Mouse (Mus musculus): ENCODE results near the gene Tnr.

Gene Tnr

GRCm38 (mm10) chr1:159796021-159796420, 272.5 kb downstream of the Tnr start:
- no peak for DNase-seq (ENCODE audit: extremely low spot score)

DNA sequence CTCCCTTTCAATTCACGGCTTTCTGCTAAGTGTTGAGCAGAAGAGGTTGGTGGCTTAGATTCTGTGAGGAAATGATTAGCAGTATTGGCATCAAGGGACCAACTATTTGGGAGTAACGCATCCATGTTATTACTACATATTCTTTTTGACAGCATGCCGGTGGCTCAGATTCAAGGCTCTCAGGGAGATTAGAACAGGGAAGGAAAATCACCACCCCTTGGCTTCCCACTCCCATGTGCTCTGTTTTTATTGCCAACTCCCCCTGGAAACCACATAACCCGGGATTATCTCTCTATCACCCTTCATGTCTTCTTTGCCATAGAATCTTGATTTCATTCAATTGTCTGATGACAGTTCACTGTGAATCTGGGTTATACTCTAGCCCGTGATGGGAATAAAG, 276.8 kb downstream of the Tnr start:
- DNase-seq (ENCODE audit: extremely low spot score), result no peak

- DNase-seq (ENCODE audit: extremely low spot score), result no peak
These were observed 278.2 kb downstream of the Tnr start for GRCm38 (mm10) chr1:159801753-159802152.

GRCm38 (mm10) chr1:159803711-159804110, 280.1 kb downstream of the Tnr start:
- DNase-seq (ENCODE audit: extremely low spot score), result no peak

GRCm38 (mm10) chr1:159809493-159809892, 285.9 kb downstream of the Tnr start:
- DNase-seq (ENCODE audit: extremely low spot score), result no peak

GRCm38 (mm10) chr1:159811805-159812204, 288.2 kb downstream of the Tnr start:
- no peak for DNase-seq (ENCODE audit: extremely low spot score)

- peak; percentile 51 for DNase-seq (ENCODE audit: extremely low spot score)
These were observed 289.3 kb downstream of the Tnr start for GRCm38 (mm10) chr1:159812820-159813411.

DNA sequence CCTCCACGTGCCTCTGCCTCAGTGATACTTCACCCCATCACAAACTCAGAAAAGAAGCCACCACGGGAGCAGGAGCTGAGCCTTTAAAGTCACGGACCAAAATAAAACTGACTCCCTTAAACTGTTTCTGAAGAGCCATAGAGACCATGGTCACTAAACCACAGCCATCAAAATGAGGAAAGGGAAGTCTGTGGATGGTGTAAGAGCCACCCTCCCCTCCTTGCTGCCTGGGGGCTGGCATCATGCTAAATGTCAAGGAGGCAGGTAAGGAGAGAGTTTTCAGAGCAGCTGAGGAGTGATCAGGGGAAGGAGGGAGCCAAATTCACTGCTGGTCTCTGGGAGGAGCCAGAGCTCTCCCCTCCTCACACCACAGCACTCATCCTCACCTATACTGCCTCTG, 290.8 kb downstream of the Tnr start:
- no peak for DNase-seq (ENCODE audit: extremely low spot score)

DNA sequence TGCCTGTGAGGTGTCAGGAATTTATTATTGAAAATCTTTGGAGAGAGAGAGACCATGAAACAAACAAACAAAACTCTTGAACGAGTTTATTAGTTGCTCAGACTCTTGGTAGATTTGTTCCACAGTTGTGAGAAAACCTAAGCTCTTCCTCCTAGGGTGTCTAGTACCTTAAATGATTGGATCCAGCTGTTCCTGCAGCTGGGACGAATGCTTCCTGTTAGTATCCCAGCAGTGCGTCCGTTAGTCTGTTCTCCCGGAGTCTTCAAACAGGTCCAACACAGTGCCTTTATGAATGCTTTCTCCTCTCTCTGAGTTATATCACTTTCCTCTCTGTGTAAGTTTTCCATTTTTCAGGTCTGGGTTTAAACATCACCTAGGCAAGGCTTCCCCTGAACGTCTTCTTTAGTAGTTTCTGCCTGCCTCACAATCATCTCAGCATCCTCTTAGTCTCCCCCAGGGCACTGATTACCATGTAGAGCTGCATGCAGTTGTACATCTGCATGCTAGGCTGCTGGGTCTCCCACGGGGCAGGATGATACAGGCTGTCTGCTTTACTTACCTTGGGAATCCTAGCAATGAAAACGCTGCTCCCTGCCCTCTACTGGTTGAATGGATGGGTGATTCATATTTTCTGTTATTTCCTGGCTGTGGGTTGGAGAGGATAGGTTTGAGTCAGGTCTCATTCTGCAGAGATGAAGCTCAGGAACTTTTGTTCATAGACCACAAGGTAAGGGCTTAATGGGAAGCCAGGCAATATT, 293.2 kb downstream of the Tnr start:
- no peak for DNase-seq (ENCODE audit: extremely low spot score)

GRCm38 (mm10) chr1:159819511-159819910, 295.9 kb downstream of the Tnr start:
- DNase-seq (ENCODE audit: extremely low spot score), result no peak

DNA sequence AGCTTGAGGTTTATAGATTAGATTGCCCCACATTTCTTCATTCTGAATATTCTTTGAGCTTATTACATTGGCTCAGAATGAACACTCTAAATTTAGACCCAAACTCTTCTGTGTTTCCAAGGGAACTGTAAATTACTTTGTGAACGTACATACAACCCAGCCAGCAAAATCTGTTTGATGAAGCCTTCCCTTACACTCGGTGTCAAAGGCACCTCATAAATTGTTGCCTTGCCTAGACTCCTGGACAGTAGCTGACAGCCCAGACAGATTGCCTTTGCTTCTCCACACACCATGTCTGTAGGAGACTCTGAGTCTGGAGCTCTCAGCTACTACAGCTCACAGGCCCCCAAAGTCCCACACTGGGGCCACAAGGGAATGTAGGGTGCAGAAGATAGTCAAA, 298.8 kb downstream of the Tnr start:
- DNase-seq (ENCODE audit: extremely low spot score), result no peak

DNA sequence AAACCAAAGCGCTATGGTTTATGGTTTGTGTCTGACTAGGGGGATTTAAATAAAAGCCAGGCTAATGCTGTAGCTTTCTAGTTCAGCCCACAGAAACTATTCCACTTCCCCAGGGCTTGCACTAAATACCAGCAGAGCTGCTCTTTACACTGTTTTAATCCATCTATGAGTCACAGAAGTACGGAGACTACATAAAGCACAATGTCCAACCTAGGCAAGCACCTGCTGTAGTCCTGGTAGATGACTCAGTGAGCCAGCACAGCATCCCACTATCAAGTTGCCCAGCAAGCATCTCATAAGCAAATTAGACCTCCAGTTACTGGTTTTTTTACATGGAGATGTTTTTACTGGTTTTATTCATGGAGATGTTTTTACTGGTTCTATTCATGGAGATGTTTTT, 305.0 kb downstream of the Tnr start:
- no peak for DNase-seq (ENCODE audit: extremely low spot score)

DNA sequence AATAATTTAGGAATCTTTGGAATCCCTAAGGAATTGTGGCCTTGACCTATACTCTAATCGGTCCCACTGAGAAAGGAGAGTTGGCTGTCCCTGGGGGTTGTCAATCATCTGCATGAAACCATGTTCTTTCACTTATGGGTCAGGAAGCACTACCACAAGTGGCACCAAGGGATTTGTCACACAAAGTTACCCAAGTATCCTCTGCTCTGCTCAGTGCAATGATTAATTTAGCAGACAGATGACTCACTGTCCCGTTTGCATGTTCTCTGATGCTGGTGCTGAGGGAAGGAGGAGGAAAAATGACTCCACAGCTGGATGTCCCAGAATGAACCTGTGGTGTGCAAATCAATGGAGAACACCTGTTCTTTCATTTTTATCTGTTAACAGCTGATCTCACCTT, 309.6 kb downstream of the Tnr start:
- no peak for DNase-seq (ENCODE audit: extremely low spot score)

- no peak for DNase-seq (ENCODE audit: extremely low spot score)
These were observed 310.2 kb downstream of the Tnr start for GRCm38 (mm10) chr1:159833646-159834338.

DNA sequence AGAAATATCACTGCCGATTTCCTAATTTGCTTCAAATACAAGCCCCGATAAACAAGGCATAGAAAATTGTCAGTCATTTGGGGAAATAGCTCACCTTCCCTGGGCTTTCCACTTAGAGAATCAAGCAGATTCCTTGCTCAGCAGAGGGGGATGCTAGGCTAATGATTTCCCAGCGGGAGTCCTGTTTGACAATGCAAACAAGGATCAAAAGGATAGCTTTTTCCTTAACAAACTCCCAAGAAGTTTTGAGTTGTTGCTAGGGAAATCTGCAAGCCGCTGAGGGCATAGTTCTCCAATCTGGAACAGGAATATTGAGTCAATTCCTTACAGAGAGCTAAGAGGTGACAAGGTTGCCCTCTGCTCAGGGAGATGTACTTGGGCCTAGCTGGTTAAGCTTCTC, 311.6 kb downstream of the Tnr start:
- peak; percentile 24 for DNase-seq (ENCODE audit: extremely low spot score)

DNA sequence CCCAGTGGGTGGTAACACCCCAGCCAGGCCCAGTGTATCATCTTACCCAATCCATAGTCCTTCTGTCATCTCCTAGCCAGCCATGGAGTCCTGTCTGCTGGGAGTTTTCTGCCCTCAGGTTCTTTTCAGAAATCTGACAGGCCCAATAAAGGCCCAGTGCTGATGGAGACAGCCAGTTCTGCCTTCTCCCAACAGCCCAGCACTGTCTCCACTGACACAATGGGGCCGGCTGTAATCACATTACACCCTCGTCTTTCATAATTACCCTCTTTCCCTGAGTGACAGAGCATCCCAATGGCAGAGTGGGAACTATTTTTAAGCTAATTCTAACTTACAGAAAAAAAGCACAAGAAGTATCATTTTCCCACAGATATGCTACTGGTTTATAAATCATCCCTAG, 316.8 kb downstream of the Tnr start:
- no peak for DNase-seq (ENCODE audit: extremely low spot score)

DNA sequence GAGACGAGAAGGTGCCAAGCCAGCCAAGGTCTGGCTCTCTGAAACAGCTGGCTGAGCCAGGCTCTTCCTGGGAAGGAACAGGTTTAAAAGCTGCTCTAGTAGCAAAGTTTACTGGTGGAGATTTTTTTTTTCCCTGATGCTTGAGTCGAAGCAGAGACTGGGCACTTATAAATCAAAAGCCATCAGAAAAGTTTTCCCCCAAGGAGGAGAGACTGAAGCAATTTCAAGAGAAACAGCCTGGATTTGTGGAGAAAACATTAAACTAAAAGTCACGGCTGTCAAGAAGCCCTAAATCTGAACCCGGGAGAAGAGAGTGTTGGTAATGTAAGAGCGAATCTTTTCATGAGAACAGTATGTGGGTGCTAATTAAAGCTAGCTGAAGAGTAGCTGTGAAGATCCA, 319.3 kb downstream of the Tnr start:
- DNase-seq (ENCODE audit: extremely low spot score), result no peak

DNA sequence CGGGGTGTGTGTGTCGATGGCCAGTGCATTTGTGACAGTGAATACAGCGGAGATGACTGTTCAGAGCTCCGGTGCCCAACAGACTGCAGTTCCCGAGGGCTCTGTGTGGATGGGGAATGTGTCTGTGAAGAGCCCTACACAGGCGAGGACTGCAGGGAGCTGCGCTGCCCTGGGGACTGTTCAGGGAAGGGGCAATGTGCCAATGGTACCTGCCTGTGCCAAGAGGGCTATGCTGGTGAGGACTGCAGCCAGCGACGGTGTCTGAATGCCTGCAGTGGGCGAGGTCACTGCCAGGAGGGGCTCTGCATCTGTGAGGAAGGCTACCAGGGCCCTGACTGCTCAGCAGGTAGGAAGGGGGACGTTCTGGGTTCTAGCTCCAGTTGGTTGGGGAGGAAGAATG, 328.5 kb downstream of the Tnr start:
- DNase-seq (ENCODE audit: extremely low spot score), result no peak

DNA sequence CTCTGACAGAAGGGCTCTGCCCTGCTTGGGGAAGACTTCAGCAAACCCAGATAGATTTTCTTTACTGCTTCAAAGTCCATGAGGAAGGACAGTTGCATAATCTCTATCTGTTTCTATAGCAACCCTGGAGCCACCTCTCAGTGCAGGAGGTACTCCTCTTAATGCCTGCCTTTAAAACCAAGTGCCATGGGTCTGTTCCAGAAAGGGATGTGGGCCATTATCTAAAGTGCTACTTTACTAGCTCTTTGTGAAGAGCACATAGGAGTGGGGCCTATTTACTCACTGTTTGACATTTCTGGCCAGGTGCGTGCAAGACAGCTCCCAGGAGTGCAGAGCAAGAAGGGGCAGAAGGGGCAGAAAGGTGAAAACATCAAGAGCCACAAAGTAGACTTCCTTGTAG, 330.7 kb downstream of the Tnr start:
- DNase-seq (ENCODE audit: extremely low spot score), result no peak

DNA sequence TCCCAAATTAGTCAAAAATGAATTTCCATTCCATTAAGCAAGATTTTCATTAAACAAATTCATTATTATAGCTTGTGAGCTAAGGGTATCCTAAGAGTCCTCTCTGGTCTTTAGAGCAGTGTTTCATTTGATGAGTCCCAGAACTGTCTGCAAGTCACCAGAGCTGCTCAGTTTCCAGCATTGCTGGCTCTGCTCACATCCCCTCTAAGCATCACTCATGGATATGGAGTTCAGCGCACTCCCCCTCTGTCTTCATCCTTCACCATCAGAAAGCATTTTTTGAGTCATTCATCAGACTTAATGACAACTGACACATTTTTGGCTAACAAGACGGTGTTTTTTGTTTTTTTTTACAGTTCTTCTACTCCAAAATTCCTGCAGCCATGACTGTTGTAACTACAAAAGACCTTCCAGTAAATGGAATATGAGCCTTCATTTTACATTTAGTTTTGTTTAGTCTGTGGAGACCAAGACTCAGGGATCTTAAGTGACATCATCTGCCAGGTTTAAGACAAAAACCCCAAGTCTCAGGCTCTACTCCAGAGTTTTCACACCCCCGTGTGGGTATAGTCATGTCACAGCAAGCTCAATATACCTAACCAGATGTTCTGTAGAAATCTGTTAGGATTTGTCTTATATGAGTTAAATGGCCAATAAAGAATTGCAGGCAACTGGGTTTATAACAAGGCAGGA, 338.4 kb downstream of the Tnr start:
- DNase-seq (ENCODE audit: extremely low spot score), result no peak

GRCm38 (mm10) chr1:159865696-159866095, 342.1 kb downstream of the Tnr start:
- no peak for DNase-seq (ENCODE audit: extremely low spot score)

DNA sequence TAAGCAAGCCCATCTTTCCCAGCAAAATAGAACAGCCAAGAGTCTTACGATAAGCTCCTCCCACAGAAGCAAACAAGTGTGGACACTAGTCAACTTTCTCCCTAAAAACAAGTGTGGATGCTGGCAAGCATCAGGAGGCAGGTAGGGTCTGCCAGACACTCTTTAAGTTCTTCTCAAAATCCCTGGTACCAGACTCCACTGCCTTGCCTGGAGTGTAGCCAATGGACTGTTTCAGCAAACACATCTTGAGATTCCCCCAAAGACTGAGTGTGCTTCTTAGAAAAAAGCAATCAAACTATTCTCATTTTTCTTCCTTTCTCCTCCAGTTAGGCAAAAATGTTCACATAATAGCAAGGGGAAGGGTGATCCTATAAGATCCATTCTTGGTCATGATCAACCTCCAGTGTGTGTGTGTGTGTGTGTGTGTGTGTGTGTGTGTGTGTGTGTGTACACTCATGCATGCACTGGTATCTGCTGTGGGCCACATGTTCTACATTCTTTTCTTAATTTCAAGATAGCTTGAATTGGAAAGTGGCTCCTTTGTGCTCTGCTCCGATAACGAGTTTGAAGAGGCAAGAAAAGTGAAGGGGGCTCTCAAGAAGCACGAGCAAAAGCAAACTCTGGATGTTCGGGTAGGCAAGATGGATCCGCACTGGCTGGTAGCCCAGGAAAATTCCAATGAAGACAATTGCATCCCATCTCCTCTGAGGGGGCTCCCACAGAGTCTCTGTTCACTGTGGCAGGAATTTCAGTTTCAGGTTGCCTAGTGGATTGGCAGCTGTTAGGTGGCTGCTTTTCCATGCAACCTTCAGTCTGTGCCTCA, 346.3 kb downstream of the Tnr start:
- DNase-seq (ENCODE audit: extremely low spot score), result no peak
